Mouse (Mus musculus) frontal cortex, postnatal 14 days (tissue): ENCODE data around the gene Col18a1.

Experiments used
- DNase-seq, 2 experiments: peaks; one replicate each; pipeline ENCODE4 v3.0.0; 2022; ENCODE audit warnings: low spot score in 2 of 2

The Col18a1 gene

GRCm38 (mm10) chr10:77016499-77016898 is 149.8 kb downstream of the Col18a1 start:
- no peak for DNase-seq

- DNase-seq: no peak
Observed at GRCm38 (mm10) chr10:77016080-77016479, 150.3 kb downstream of the Col18a1 start.

GRCm38 (mm10) chr10:77011681-77012080 is 154.7 kb downstream of the Col18a1 start:
- no peak for DNase-seq

- no peak for DNase-seq
Observed at GRCm38 (mm10) chr10:77008698-77009097, 157.7 kb downstream of the Col18a1 start.

- DNase-seq: no peak
Observed at GRCm38 (mm10) chr10:77008109-77008561, 158.2 kb downstream of the Col18a1 start.

- DNase-seq: no peak
Observed at GRCm38 (mm10) chr10:77007433-77008108, 158.8 kb downstream of the Col18a1 start.

GRCm38 (mm10) chr10:77004936-77005335 is 161.4 kb downstream of the Col18a1 start:
- no peak for DNase-seq
